Mouse (Mus musculus) adrenal gland (tissue): ENCODE data around the gene Lamp2.
"Not testable (repeated sequence)": the region's sequence is repeated elsewhere in the genome, so short reads cannot be mapped to it uniquely, and the experiment has no call there.

ENCODE experiments used
- intact Hi-C: fragments of 180-260 bp; cut with DNase I; formaldehyde crosslinking; loops from one replicate; pipeline ENCODE4 v1.15.1; 2025

Gene Lamp2

GRCm38 (mm10) chrX:38429455-38429854 is 26.8 kb downstream of the Lamp2 start:
- intact Hi-C loops: no loop called here

GRCm38 (mm10) chrX:38428818-38429440 is 27.3 kb downstream of the Lamp2 start:
- intact Hi-C loops: no loop called here

- intact Hi-C loops: no loop called here
Measured at GRCm38 (mm10) chrX:38426043-38426442, 30.2 kb downstream of the Lamp2 start.

- intact Hi-C loops: no loop called here
Measured at GRCm38 (mm10) chrX:38423096-38423495, 33.2 kb downstream of the Lamp2 start.

- intact Hi-C loops: no loop called here
Measured at GRCm38 (mm10) chrX:38422396-38422795, 33.9 kb downstream of the Lamp2 start.

GRCm38 (mm10) chrX:38403879-38404278 is 52.4 kb downstream of the Lamp2 start:
- intact Hi-C loops: no loop called here

GRCm38 (mm10) chrX:38402981-38403380 is 53.3 kb downstream of the Lamp2 start:
- intact Hi-C loops: no loop called here

GRCm38 (mm10) chrX:38402004-38402403 is 54.2 kb downstream of the Lamp2 start:
- intact Hi-C loops: no loop called here

- intact Hi-C loops: no loop called here
Measured at GRCm38 (mm10) chrX:38400616-38401015, 55.6 kb downstream of the Lamp2 start.

- intact Hi-C loops: no loop called here
Measured at GRCm38 (mm10) chrX:38399671-38400070, 56.6 kb downstream of the Lamp2 start.

- intact Hi-C loops: not testable (repeated sequence)
Measured at GRCm38 (mm10) chrX:38373169-38373568, 83.1 kb downstream of the Lamp2 start.

GRCm38 (mm10) chrX:38364621-38365020 is 91.6 kb downstream of the Lamp2 start:
- intact Hi-C loops: not testable (repeated sequence)

GRCm38 (mm10) chrX:38362016-38362415 is 94.2 kb downstream of the Lamp2 start:
- intact Hi-C loops: no loop called here
